8 mouse cellular contexts compared by ENCODE assay signal in genomic region chr2:151039232-151039695, GRCm38 (mm10). TPM values are rescaled to one million over a fixed set of nuclear protein-coding genes. Genes with fewer than 3 reads are reported as not detected.
DNase-seq lines count a peak whose midpoint lies in the region; ATAC-seq lines count a peak whose summit lies in the region.

Ninl (minus strand) TSS chr2:151039382.
Nanp (minus strand) TSS chr2:151039398.

- peaks cover 8 to 12% of the 10 kb centered on the region in 2 experiments; a peak in 3 of 4 replicates for H3K4me1 ChIP-seq in heart, embryonic 14.5 days (ENCODE audit: control insufficient read depth in 2 of 2, insufficient read depth in 2 of 2, low read length in 2 of 2)
- H3K4me1 ChIP-seq in liver, embryonic 13.5 days (replicated peaks), result peaks cover 52% of the 10 kb centered on the region
- H3K4me1 ChIP-seq in stomach, embryonic 16.5 days (ENCODE audit: control insufficient read depth, insufficient read depth, low read length), result peaks cover 15% of the 10 kb centered on the region

- peak within 1 kb of the TSS; percentile 66 to 71 for H3K27ac ChIP-seq in heart, embryonic 14.5 days (replicated peaks in 1 of 2; ENCODE audit: control insufficient read depth in 1 of 2, insufficient read depth in 1 of 2, low read depth in 2 of 2, low read length in 2 of 2)
- peak within 1 kb of the TSS; percentile 96 for H3K27ac ChIP-seq in liver, embryonic 13.5 days
- peak within 1 kb of the TSS; percentile 80 for H3K27ac ChIP-seq in stomach, embryonic 16.5 days (ENCODE audit: low read length)

- H3K9me3 ChIP-seq in heart, embryonic 14.5 days (ENCODE audit: control insufficient read depth, low read length), result 0 out of 2 replicates have a peak, but pooled peaks cover 3% of the 10 kb centered on the region
- H3K9me3 ChIP-seq in liver, embryonic 13.5 days (replicated peaks), result no peaks in the 10 kb centered on the region
- no peaks in the 10 kb centered on the region for H3K9me3 ChIP-seq in stomach, embryonic 16.5 days (replicated peaks; ENCODE audit: control insufficient read depth, low read length)

- peak; percentile 90 for DNase-seq in c-Kit-negative CD71-positive TER-119-positive erythroid progenitor cells, embryonic 14.5 days (ENCODE audit: low read depth, low spot score)
- DNase-seq in fibroblast of lung, adult 2 months (ENCODE audit: low read depth), result peak; percentile 87
- peak; percentile 95 for DNase-seq in kidney, postnatal 14 days
- DNase-seq in liver, embryonic 13.5 days, result peak; percentile 94
- peak; percentile 94 for DNase-seq in neural tube, embryonic 10.5 days (ENCODE audit: extremely low spot score, low spot score)

- 1% methylated on average over 33 of the region's 34 CpGs for WGBS in heart, embryonic 14.5 days
- WGBS in liver, embryonic 13.5 days (ENCODE audit: insufficient replicate concordance), result under 1% methylated on average over 34 of the region's 34 CpGs
- WGBS in stomach, embryonic 16.5 days, result under 1% methylated on average over 34 of the region's 34 CpGs

- peak; percentile 85 for ATAC-seq in CD4-positive, CD25-positive, alpha-beta regulatory T cell, adult 4 months
- ATAC-seq in heart, embryonic 14.5 days (ENCODE audit: insufficient number of reproducible peaks, insufficient read depth, low FRiP score, low read depth), result peak; percentile 96
- peak; percentile 84 for ATAC-seq in liver, embryonic 13.5 days (ENCODE audit: low read depth)
- peak; percentile 93 for ATAC-seq in stomach, embryonic 16.5 days (ENCODE audit: insufficient read depth, low FRiP score)

- no peaks in the 10 kb centered on the region; the same call in 1 of the 2 replicates for H3K36me3 ChIP-seq in heart, embryonic 14.5 days (ENCODE audit: control insufficient read depth, insufficient read depth, low read length)
- H3K36me3 ChIP-seq in liver, embryonic 13.5 days, result peaks cover 8% of the 10 kb centered on the region; the same call in 1 of the 2 replicates
- H3K36me3 ChIP-seq in stomach, embryonic 16.5 days (ENCODE audit: control insufficient read depth, insufficient read depth, low read length), result no peaks in the 10 kb centered on the region

- no peaks in the 10 kb centered on the region for H3K27me3 ChIP-seq in heart, embryonic 14.5 days (ENCODE audit: control insufficient read depth, insufficient read depth, low read length)
- H3K27me3 ChIP-seq in liver, embryonic 13.5 days, result no peaks in the 10 kb centered on the region
- no peaks in the 10 kb centered on the region for H3K27me3 ChIP-seq in stomach, embryonic 16.5 days (ENCODE audit: control insufficient read depth, insufficient read depth, low read length)

- peak within 1 kb of the TSS; percentile 87 to 100 for H3K4me3 ChIP-seq in heart, embryonic 14.5 days (ENCODE audit: control insufficient read depth in 1 of 2, insufficient read depth in 1 of 2, low read depth in 1 of 2, low read length in 2 of 2)
- peak within 1 kb of the TSS; percentile 98 for H3K4me3 ChIP-seq in liver, embryonic 13.5 days (replicated peaks)
- peak within 1 kb of the TSS; percentile 96 for H3K4me3 ChIP-seq in stomach, embryonic 16.5 days (replicated peaks; ENCODE audit: low read length)

- peak within 1 kb of the TSS; percentile 91 for H3K4me2 ChIP-seq in heart, embryonic 14.5 days (ENCODE audit: low read length)
- H3K4me2 ChIP-seq in liver, embryonic 13.5 days, result peak within 1 kb of the TSS; percentile 87
- peak within 1 kb of the TSS; percentile 97 for H3K4me2 ChIP-seq in stomach, embryonic 16.5 days (ENCODE audit: low read depth, low read length)

- H3K9ac ChIP-seq in heart, embryonic 14.5 days (ENCODE audit: low read length), result peak within 1 kb of the TSS; percentile 97
- H3K9ac ChIP-seq in liver, embryonic 13.5 days, result peak within 1 kb of the TSS; percentile 100
- peak within 1 kb of the TSS; percentile 99 for H3K9ac ChIP-seq in stomach, embryonic 16.5 days (ENCODE audit: low read length)

RNA-seq across cellular contexts. Expression of gene Ninl, which starts in this region (rescaled TPM):
- polyA plus RNA-seq in CD4-positive, CD25-positive, alpha-beta regulatory T cell, adult 4 months (2017; shearing (Covaris generic)), result under 1 TPM; 0.23 to 0.37 TPM
- 4.0 and 5.8 TPM in 2 replicates for polyA plus RNA-seq in heart, embryonic 14.5 days (2014; fragmentation: Nextera tagmentation; extraction: Ambion mirVana)
- polyA plus RNA-seq in liver, embryonic 13.5 days (2015; fragmentation: Nextera tagmentation; extraction: Ambion mirVana), result 10.6 and 14.2 TPM in 2 replicates
- 6.2 and 8.6 TPM in 2 replicates for polyA plus RNA-seq in stomach, embryonic 16.5 days (2015; fragmentation: Nextera tagmentation; extraction: Ambion mirVana)

RNA-seq across cellular contexts. Expression of gene Nanp, which starts in this region (rescaled TPM):
- polyA plus RNA-seq in CD4-positive, CD25-positive, alpha-beta regulatory T cell, adult 4 months (2017; shearing (Covaris generic)), result 10 to 100 TPM; 28.1 to 30.3 TPM
- 18.2 and 19.2 TPM in 2 replicates for polyA plus RNA-seq in heart, embryonic 14.5 days (2014; fragmentation: Nextera tagmentation; extraction: Ambion mirVana)
- 76.2 and 88.7 TPM in 2 replicates for polyA plus RNA-seq in liver, embryonic 13.5 days (2015; fragmentation: Nextera tagmentation; extraction: Ambion mirVana)
- polyA plus RNA-seq in stomach, embryonic 16.5 days (2015; fragmentation: Nextera tagmentation; extraction: Ambion mirVana), result 49.5 and 57.2 TPM in 2 replicates

Comparison
In these comparisons a context has a peak if more than half of its experiments do, and no peak if none do; other contexts are left out.
1. Peak in every context shown above with its lines: DNase-seq, ATAC-seq, H3K4me3 ChIP-seq and H3K27ac ChIP-seq.